Mouse (Mus musculus) thymus, adult 2 months (tissue): Measurements from ENCODE around the gene Cant1. TPM values are rescaled to one million over a fixed set of nuclear protein-coding genes. Genes with fewer than 3 reads are reported as not detected.

Experiments
- DNase-seq: peaks from one replicate; pipeline ENCODE4 v3.0.0; 2021
- H3K27ac ChIP-seq: fragments of 200-500 bp; 2 replicates; pipeline ENCODE4 v1.5.1; 2012; ENCODE audit warnings: low read length, control low read depth; ENCODE audit not compliant: control insufficient read depth, insufficient read depth
- H3K27me3 ChIP-seq: fragments of 200-500 bp; 2 replicates; pipeline ENCODE4 v1.6.1; 2012; ENCODE audit warnings: mild to moderate bottlenecking, low read length, moderate library complexity, mixed read lengths; ENCODE audit not compliant: control insufficient read depth, insufficient read depth
- H3K36me3 ChIP-seq: fragments of 200-500 bp; 2 replicates; pipeline ENCODE4 v1.6.1; 2012; ENCODE audit warnings: mild to moderate bottlenecking, low read length, moderate library complexity; ENCODE audit not compliant: control insufficient read depth, insufficient read depth
- H3K4me1 ChIP-seq: fragments of 200-500 bp; replicated peaks from 2 replicates; pipeline ENCODE4 v1.6.1; 2012; ENCODE audit warnings: low read length; ENCODE audit not compliant: control insufficient read depth, insufficient read depth
- H3K4me3 ChIP-seq: fragments of 200-500 bp; 2 replicates; pipeline ENCODE4 v1.5.1; 2012; ENCODE audit warnings: mild to moderate bottlenecking, low read length, control low read depth, moderate library complexity; ENCODE audit not compliant: control insufficient read depth, insufficient read depth
- CTCF ChIP-seq: fragments of 200-500 bp; IDR thresholded peaks from 2 replicates; pipeline ENCODE4 v1.5.1; 2012; ENCODE audit warnings: mild to moderate bottlenecking, control low read depth, low read length, moderate library complexity, borderline replicate concordance; ENCODE audit not compliant: control insufficient read depth, poor library complexity, insufficient read depth; ENCODE audit errors: extremely low read depth
- POLR2A ChIP-seq: fragments of 200-500 bp; IDR thresholded peaks from 2 replicates; pipeline ENCODE4 v1.6.1; 2012; ENCODE audit warnings: mild to moderate bottlenecking, low read length, control low read depth, moderate library complexity; ENCODE audit not compliant: control insufficient read depth, poor library complexity, insufficient read depth; ENCODE audit errors: extremely low read depth
- WGBS: fragments of 180-500 bp; shearing (Covaris S2); methylation state at CpG from one replicate; pipeline ENCODE4 v1.1.7; 2018; 5-methylcytosine and 5-hydroxymethylcytosine counted together
- polyA plus RNA-seq: library from polyadenylated mRNA; depleted of rRNA; stranded (reverse); fragments of >200 nt; gene quantifications from 2 replicates; pipeline ENCODE4 v1.2.3, GENCODE M21; 2012

Cant1 gene
- polyA plus RNA-seq, 1 experiment: 100 TPM

DNA sequence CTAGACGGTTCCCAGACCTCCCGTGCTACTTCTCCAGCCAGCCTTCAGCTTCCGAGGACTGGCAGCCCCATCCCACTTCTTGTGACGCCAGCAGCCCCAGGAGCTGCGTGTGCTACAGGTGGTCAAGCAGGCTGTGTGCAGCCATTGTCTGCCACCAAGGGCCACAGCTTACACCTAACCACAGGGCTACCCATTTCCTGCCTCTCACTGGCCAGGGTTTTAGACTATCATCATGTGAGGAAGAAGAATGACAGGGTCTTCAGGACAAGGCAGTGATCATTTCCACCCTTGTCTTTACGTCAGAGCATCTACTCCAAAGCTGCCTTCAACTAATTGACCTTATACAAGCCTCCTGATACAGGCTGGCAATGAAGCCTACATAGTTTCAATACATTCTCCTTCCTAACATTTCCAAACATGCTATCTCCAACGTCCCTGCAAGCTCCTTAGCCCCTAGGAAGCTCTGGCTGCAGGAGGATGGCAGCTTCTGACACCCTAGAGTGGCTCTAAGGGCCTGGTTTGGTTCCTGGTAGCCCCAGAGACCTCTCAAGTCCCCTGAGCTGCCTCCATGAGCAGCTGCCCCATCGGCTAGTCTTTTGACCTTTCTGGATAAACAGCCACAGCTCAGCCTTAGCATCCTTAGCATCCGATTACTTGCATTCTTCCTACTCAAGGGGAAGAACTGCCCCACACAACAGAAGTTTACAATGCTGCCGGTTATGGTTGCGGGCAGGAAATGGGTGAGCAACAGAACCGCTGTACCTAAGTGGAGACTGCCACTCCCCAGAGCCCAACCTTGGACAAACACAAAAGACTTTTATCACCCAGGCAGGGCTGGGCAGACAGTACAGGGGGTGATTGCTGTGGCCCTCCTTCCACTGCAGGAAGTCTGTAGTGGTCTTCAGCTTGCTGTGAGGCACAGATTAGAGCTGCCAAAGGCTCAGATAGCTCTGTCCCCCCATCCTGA is 9.5 kb downstream of the Cant1 start:
- H3K4me3 ChIP-seq: no peak overlapping the region
- H3K27ac ChIP-seq: no peak overlapping the region
- no peaks in the 10 kb centered on the region for H3K27me3 ChIP-seq
- H3K4me1 ChIP-seq: no peaks in the 10 kb centered on the region
- TF ChIP-seq CTCF: no peak
- no peak for TF ChIP-seq POLR2A
- WGBS: 95% methylated on average over 12 of the region's 12 CpGs
- H3K36me3 ChIP-seq: peaks cover 44% of the 10 kb centered on the region
- no peak for DNase-seq

DNA sequence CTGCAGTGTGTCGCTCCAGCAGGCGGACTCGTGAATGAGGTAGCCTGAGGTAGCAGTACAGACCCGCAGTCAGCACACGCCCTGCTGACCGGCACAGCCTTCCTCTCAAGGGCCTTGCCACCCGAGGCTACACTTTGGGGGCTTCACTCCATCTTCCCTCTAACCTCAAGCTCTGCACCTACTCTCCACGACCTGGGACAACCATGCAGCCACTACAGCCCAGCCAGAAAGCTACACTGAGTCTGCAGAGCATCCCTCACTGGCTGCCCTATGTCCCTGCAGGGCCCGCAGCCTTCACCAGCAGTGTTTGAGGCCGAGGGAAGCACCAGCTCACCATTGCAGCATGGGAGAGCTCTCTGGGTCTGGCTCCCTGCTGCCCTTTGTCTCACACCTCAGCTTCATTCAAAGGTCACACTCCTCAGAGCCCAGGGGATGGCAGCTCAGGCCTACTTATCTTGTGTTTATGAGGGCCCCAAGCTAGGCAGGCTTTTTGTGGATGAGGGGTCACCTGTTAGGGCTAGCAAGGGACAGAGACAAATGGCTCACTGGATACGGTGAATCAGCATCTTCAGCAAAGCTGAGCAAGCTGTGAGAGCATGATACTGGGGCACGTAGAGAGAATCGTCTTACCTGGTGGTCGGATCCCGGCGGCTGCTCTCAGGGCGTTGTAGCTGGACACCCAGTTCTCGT is 10.7 kb downstream of the Cant1 start:
- Histone ChIP-seq H3K27ac (no peak overlapping the region), H3K4me3 (no peak overlapping the region), H3K27me3 (no peaks in the 10 kb centered on the region), H3K4me1 (0 out of 2 replicates have a peak, but pooled peaks cover 3% of the 10 kb centered on the region), H3K36me3 (peaks cover 43% of the 10 kb centered on the region)
- 94% methylated on average over 18 of the region's 18 CpGs for WGBS
- TF ChIP-seq CTCF (no peak), POLR2A (no peak)
- DNase-seq: no peak

GRCm38 (mm10) chr11:118407318-118407910 is 11.5 kb downstream of the Cant1 start:
- Histone ChIP-seq H3K27me3 (no peaks in the 10 kb centered on the region), H3K4me3 (no peak overlapping the region), H3K36me3 (peaks cover 41% of the 10 kb centered on the region), H3K27ac (no peak overlapping the region), H3K4me1 (0 out of 2 replicates have a peak, but pooled peaks cover 3% of the 10 kb centered on the region)
- DNase-seq: peak; percentile 62
- TF ChIP-seq POLR2A (no peak), CTCF (no peak)
- 97% methylated on average over 23 of the region's 23 CpGs for WGBS

- Histone ChIP-seq H3K36me3 (peaks cover 38% of the 10 kb centered on the region), H3K27me3 (no peaks in the 10 kb centered on the region), H3K4me1 (peaks cover 9% of the 10 kb centered on the region), H3K4me3 (no peak overlapping the region), H3K27ac (no peak overlapping the region)
- no peak for DNase-seq
- no peak for TF ChIP-seq CTCF
- no peak for TF ChIP-seq POLR2A
- WGBS: 93% methylated on average over 5 of the region's 5 CpGs
Observed at GRCm38 (mm10) chr11:118406521-118406920, 12.4 kb downstream of the Cant1 start.

DNA sequence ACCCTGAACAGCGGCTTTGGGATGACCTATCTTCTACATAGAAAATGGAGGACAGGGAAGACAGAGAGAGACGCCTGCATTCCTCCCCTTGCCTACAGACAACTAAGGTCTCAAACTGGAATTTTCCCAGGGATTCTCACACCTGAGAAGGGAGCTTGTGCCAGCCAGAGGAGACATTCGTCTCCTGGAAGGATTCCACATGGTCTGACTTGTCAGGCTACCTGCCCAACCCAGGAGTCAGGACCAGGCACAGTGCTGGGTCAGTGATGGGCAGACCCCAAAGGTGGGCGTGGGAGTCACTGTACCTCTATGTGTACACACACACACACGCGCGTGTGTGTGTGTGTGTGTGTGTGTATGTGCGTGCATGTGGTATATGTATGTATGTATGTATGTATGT is 13.6 kb downstream of the Cant1 start:
- no peaks in the 10 kb centered on the region for H3K27me3 ChIP-seq
- DNase-seq: no peak
- no peak overlapping the region for H3K4me3 ChIP-seq
- no peak overlapping the region for H3K27ac ChIP-seq
- H3K4me1 ChIP-seq: peaks cover 21% of the 10 kb centered on the region
- TF ChIP-seq CTCF: no peak
- TF ChIP-seq POLR2A: no peak
- WGBS: 93% methylated on average over 8 of the region's 8 CpGs
- H3K36me3 ChIP-seq: peaks cover 26% of the 10 kb centered on the region
